Mouse (Mus musculus) myocyte (in vitro differentiated cells): ENCODE data around the gene Flot1. TPM values are rescaled to one million over a fixed set of nuclear protein-coding genes. Genes with fewer than 3 reads are reported as not detected.

Experiments used
- H3K27me3 ChIP-seq: one replicate; pipeline ENCODE4 v1.6.1; 2011; ENCODE audit not compliant: control insufficient read depth, insufficient read depth, insufficient read length
- H3K36me3 ChIP-seq: one replicate; pipeline ENCODE4 v1.6.1; 2011; ENCODE audit not compliant: control insufficient read depth, insufficient read depth
- H3K4me2 ChIP-seq: one replicate; pipeline ENCODE4 v1.6.1; 2011; ENCODE audit warnings: low read depth, control low read depth
- H3K4me3 ChIP-seq: one replicate; pipeline ENCODE4 v1.5.1; 2011; ENCODE audit warnings: mild to moderate bottlenecking, control low read depth, moderate library complexity
- H3K79me2 ChIP-seq: one replicate; pipeline ENCODE4 v1.6.1; 2011; ENCODE audit not compliant: control insufficient read depth, insufficient read depth
- H3ac ChIP-seq: one replicate; pipeline ENCODE4 v1.6.1; 2011; ENCODE audit not compliant: control insufficient read depth, insufficient read length
- CEBPB ChIP-seq: IDR thresholded peaks from 2 replicates; pipeline ENCODE4 v1.6.1; 2011; ENCODE audit warnings: mild to moderate bottlenecking, moderate library complexity; ENCODE audit not compliant: poor library complexity, insufficient read depth, severe bottlenecking
- E2F4 ChIP-seq: IDR thresholded peaks from one replicate; pipeline ENCODE4 v1.6.1; 2011; ENCODE audit warnings: mild to moderate bottlenecking, control low read depth, moderate library complexity; ENCODE audit not compliant: insufficient read depth
- MAX ChIP-seq: IDR thresholded peaks from one replicate; pipeline ENCODE4 v1.6.1; 2011; ENCODE audit warnings: low read depth, mild to moderate bottlenecking, control low read depth
- MYOD1 ChIP-seq, 3 experiments: IDR thresholded peaks; one replicate each; pipeline ENCODE4 v1.6.1; 2011; ENCODE audit warnings: control low read depth in 2 of 3, low read depth in 2 of 3, mild to moderate bottlenecking in 2 of 3, moderate library complexity in 1 of 3; ENCODE audit not compliant: insufficient read length in 2 of 3, control insufficient read depth in 1 of 3
- MYOG ChIP-seq, 3 experiments: IDR thresholded peaks; one replicate each; pipeline ENCODE4 v1.6.1; 2011; ENCODE audit warnings: control low read depth in 2 of 3, low read depth in 2 of 3, mild to moderate bottlenecking in 2 of 3; ENCODE audit not compliant: insufficient read length in 2 of 3, control insufficient read depth in 1 of 3, insufficient read depth in 1 of 3
- POLR2A ChIP-seq: IDR thresholded peaks from one replicate; pipeline ENCODE4 v1.6.1; 2011; ENCODE audit warnings: low read depth, mild to moderate bottlenecking, control low read depth, moderate library complexity; ENCODE audit not compliant: insufficient read length
- POLR2AphosphoS2 ChIP-seq: IDR thresholded peaks from one replicate; pipeline ENCODE4 v1.6.1; 2011; ENCODE audit warnings: low read depth, control low read depth; ENCODE audit not compliant: insufficient read length
- REST ChIP-seq: IDR thresholded peaks from one replicate; pipeline ENCODE4 v1.6.1; 2011; ENCODE audit warnings: mild to moderate bottlenecking, control low read depth, moderate library complexity; ENCODE audit not compliant: insufficient read depth, insufficient read length
- SRF ChIP-seq: IDR thresholded peaks from one replicate; pipeline ENCODE4 v1.6.1; 2011; ENCODE audit warnings: low read depth; ENCODE audit not compliant: control insufficient read depth, insufficient read length
- TCF12 ChIP-seq: IDR thresholded peaks from one replicate; pipeline ENCODE4 v1.6.1; 2011; ENCODE audit warnings: mild to moderate bottlenecking, control low read depth; ENCODE audit not compliant: poor library complexity, insufficient read depth, severe bottlenecking
- TCF3 ChIP-seq: IDR thresholded peaks from one replicate; pipeline ENCODE4 v1.6.1; 2011; ENCODE audit warnings: low read depth, control low read depth; ENCODE audit not compliant: insufficient read length
- USF1 ChIP-seq: IDR thresholded peaks from one replicate; pipeline ENCODE4 v1.6.1; 2011; ENCODE audit warnings: low read depth, mild to moderate bottlenecking, control low read depth, moderate library complexity
- polyA plus RNA-seq: library from polyadenylated mRNA; unstranded; fragments of >200 nt; fragmentation: generic; extraction: Trizol; gene quantifications from one replicate; pipeline ENCODE4 v1.2.1, GENCODE M21; 2012; ENCODE audit warnings: missing spikeins

Flot1 gene
- polyA plus RNA-seq, 1 experiment = 107 TPM

- Histone ChIP-seq H3K27me3 (no peaks in the 10 kb centered on the region), H3ac (no peak overlapping the region), H3K79me2 (no peaks in the 10 kb centered on the region), H3K36me3 (no peaks in the 10 kb centered on the region), H3K4me2 (no peak overlapping the region), H3K4me3 (no peak overlapping the region)
- TF ChIP-seq REST = no peak
- TF ChIP-seq USF1 = no peak
Observed at GRCm38 (mm10) chr17:35808073-35808472, 15.0 kb upstream of the Flot1 start.

DNA sequence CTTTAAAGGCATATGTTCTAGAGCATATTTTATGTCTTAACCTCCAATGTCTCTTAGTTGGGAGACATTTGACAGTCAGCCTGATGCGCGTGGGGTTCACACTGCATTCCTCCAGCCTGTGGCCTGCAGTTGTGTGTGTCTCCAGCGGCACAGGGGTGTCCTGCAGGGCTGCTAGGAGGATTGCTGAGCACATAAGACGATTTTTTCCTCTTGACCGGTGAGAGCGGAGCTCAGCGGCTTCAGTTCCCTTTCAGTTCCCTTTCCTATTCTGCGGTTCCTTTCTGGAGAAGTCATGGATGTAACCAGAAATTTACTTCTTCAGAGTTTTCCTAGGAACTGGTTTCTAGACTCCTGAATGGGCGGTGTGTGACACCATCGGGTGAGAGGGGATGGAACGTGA is 13.6 kb upstream of the Flot1 start:
- TF ChIP-seq SRF = no peak
- TF ChIP-seq POLR2AphosphoS2 = no peak
- TF ChIP-seq MAX = no peak
- no peak for TF ChIP-seq USF1
- no peak for TF ChIP-seq CEBPB
- TF ChIP-seq MYOG (IDR thresholded peaks at IDR 0.05; ENCODE audit: control insufficient read depth in 1 of 3, insufficient read depth in 1 of 3, insufficient read length in 2 of 3, low read depth in 2 of 3) = no peak
- no peak for TF ChIP-seq TCF12
- no peak for TF ChIP-seq E2F4
- no peaks in the 10 kb centered on the region for H3K27me3 ChIP-seq
- no peaks in the 10 kb centered on the region for H3K36me3 ChIP-seq
- no peak overlapping the region for H3K4me2 ChIP-seq
- no peak overlapping the region for H3K4me3 ChIP-seq
- no peak overlapping the region for H3ac ChIP-seq
- no peaks in the 10 kb centered on the region for H3K79me2 ChIP-seq

DNA sequence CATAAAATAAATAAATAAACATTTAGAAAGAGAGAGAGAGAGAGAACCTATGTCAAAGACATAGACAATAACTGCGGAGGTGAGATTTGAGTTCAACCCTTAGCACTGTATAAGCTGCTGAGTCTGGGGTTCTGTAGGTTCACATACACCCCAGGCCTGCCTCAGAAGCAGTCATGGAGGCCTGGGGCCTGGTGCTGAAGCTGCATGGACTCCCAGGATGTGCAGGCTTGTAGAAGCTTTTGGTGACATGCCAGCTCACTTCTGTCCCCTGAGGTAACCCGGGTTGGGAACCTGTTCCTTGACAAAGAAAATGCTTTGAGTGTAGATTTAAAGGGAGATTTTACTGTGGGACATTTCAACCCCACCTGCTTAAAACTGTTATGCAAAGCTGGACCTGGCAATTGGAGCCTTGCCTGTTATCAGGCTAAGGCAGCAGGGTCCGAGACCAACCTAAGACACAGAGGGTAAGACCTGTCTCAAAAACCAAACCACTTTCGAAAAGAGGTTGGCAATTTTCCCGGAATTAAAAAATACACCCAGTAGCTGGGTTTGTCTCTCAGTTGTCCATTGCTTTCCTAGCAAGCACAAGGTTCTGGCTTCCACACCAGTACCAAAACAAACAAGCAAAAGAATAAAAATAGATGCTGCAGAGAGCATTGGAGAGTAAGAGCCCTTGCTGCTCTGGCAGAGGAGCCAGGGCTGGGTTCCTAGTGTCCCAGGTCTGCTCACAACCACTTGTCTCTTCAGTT is 12.0 kb upstream of the Flot1 start:
- H3K4me3 ChIP-seq = no peak overlapping the region
- no peaks in the 10 kb centered on the region for H3K27me3 ChIP-seq
- H3K4me2 ChIP-seq = no peak overlapping the region
- H3K36me3 ChIP-seq = no peaks in the 10 kb centered on the region
- H3ac ChIP-seq = no peak overlapping the region
- no peaks in the 10 kb centered on the region for H3K79me2 ChIP-seq
- TF ChIP-seq CEBPB (no peak), SRF (no peak), USF1 (no peak), REST (no peak), POLR2AphosphoS2 (no peak), MYOD1 (IDR thresholded peaks at IDR 0.05; ENCODE audit: control insufficient read depth in 1 of 3, insufficient read length in 2 of 3, low read depth in 2 of 3) (no peak), MYOG (IDR thresholded peaks at IDR 0.05; ENCODE audit: control insufficient read depth in 1 of 3, insufficient read depth in 1 of 3, insufficient read length in 2 of 3, low read depth in 2 of 3) (no peak), MAX (no peak), TCF12 (no peak), E2F4 (no peak), TCF3 (no peak), POLR2A (no peak)

GRCm38 (mm10) chr17:35812307-35812706 is 10.7 kb upstream of the Flot1 start:
- Histone ChIP-seq H3K36me3 (no peaks in the 10 kb centered on the region), H3K79me2 (no peaks in the 10 kb centered on the region), H3K27me3 (no peaks in the 10 kb centered on the region), H3K4me2 (peak overlapping the region; percentile 78), H3ac (no peak overlapping the region), H3K4me3 (no peak overlapping the region)
- TF ChIP-seq MYOG (IDR thresholded peaks at IDR 0.05; ENCODE audit: control insufficient read depth in 1 of 3, insufficient read depth in 1 of 3, insufficient read length in 2 of 3, low read depth in 2 of 3) = no peak
- TF ChIP-seq CEBPB = no peak
- TF ChIP-seq REST = no peak
- no peak for TF ChIP-seq TCF3
- TF ChIP-seq TCF12 = no peak
- no peak for TF ChIP-seq POLR2A
- no peak for TF ChIP-seq USF1
- no peak for TF ChIP-seq SRF
- TF ChIP-seq E2F4 = no peak
- no peak for TF ChIP-seq MAX
- TF ChIP-seq MYOD1 (IDR thresholded peaks at IDR 0.05; ENCODE audit: control insufficient read depth in 1 of 3, insufficient read length in 2 of 3, low read depth in 2 of 3) = no peak
- TF ChIP-seq POLR2AphosphoS2 = no peak

- H3K27me3 ChIP-seq = no peaks in the 10 kb centered on the region
- peak overlapping the region; percentile 78 for H3K4me2 ChIP-seq
- H3ac ChIP-seq = no peak overlapping the region
- H3K79me2 ChIP-seq = no peaks in the 10 kb centered on the region
- no peak for TF ChIP-seq E2F4
- no peak for TF ChIP-seq MYOD1 (IDR thresholded peaks at IDR 0.05; ENCODE audit: control insufficient read depth in 1 of 3, insufficient read length in 2 of 3, low read depth in 2 of 3)
- TF ChIP-seq MYOG (IDR thresholded peaks at IDR 0.05; ENCODE audit: control insufficient read depth in 1 of 3, insufficient read depth in 1 of 3, insufficient read length in 2 of 3, low read depth in 2 of 3) = no peak
- no peak for TF ChIP-seq POLR2A
- TF ChIP-seq POLR2AphosphoS2 = no peak
- TF ChIP-seq TCF12 = no peak
- no peak for TF ChIP-seq MAX
- no peak for TF ChIP-seq TCF3
- no peak for TF ChIP-seq USF1
- TF ChIP-seq REST = no peak
- no peaks in the 10 kb centered on the region for H3K36me3 ChIP-seq
- H3K4me3 ChIP-seq = peak overlapping the region; percentile 1
Observed at GRCm38 (mm10) chr17:35812736-35813135, 10.3 kb upstream of the Flot1 start.
